Mouse (Mus musculus): ENCODE measurements around the gene Ktn1. TPM values are rescaled to one million over a fixed set of nuclear protein-coding genes. Genes with fewer than 3 reads are reported as not detected.
A peak's percentile ranks its signal among the peaks of the same experiment; 100 is the strongest.

The Ktn1 gene
- total and polyA plus RNA-seq, 3 experiments: 3.4 to 55.1 (median 38.3) TPM

- no peak for DNase-seq
These were observed 108.3 kb downstream of the Ktn1 start for GRCm38 (mm10) chr14:47756411-47757065.

DNA sequence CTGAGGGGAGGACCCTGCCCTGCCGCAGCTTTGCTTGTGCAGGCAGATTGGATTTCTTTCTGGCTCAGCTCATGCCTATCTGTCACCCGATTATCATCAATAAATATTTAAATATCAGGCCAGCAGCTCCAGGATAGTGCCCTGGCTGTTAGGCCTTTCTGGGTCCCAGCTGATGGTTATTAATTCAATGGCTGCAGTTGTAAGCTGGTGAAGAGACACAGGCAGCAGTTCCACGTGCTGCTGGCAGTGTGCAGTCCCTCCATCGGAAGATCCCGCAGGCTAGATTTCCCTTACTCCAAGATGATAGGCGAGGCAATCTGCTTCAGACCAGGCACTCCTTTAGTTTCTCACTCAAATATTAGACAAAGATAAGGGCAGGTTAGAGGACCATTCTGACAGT, 116.9 kb downstream of the Ktn1 start:
- DNase-seq: no peak

DNA sequence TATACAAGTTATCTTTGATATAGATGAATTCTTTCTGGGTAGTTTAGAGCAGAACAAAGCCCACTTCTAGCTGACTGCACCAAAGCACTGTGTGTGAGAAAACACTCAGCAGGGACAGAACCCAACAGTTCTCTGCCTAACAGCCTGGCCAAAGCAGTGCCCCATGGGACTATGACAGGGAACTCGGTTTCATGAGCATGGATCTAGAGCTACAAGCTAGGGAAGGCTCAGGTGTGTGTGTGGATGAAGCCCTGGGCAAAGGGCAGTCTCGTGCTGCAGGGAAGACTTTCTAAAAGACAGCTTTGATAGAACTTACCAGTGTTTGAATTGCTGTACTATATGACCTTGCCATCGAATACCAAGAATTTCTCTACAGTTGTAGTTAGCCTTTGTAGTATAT, 117.5 kb downstream of the Ktn1 start:
- no peak for DNase-seq

GRCm38 (mm10) chr14:47766373-47766772, 118.1 kb downstream of the Ktn1 start:
- DNase-seq: no peak

GRCm38 (mm10) chr14:47771496-47771895, 123.2 kb downstream of the Ktn1 start:
- DNase-seq: no peak

DNA sequence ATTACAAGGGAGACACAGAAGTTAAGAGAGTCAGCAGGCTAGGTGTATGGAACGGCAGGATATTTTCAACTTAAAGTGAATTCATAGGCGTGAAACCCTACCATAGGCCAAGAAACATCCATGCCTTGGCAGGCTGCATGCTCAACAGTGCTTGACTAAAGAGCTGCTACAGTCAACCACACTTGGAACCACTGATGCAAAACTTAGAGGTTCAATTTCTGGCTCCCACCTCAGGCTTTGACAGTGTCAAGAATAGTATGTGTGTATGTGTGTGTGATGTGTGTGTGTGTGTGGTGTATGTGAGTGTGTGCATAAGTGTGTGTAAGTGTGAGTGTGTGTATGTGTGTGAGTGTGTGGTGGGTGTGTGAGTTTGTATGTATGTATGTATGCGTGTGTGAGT, 127.3 kb downstream of the Ktn1 start:
- DNase-seq: no peak

DNA sequence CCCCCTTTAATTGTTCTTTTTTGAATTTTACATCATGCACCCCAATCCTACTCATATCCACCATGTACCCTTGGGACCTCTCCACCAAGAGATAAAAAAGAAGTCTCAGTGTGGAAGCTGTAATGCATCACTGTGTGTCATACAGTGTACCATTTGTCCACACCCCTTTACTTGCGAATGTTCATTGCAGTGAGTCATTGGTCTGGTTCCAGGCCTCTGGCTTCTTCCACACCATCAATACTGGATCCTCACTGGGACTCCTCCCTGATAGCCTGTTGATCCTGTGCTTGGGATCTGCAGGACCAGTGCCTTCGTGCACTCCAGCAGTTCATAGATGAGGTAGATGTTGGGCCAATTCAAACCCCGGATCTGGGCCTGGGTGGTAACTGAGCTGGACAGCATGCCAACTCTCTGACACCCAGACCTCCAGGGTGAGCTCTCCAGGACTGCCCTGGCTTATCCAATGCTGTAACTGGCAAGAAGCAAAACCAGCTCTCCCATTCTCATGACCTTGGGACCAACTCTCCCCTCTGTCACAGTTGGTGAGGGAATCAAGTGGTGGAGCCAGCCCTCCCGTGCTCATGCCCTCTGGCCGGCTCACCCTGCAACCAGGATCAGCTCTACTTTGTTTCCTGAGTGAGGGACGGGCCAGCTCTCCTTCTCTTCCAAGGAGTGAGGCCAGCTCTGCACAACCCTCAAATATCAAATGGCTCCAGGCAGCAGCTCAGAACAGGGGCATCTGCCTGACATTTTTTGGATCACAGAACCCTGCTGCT, 128.2 kb downstream of the Ktn1 start:
- DNase-seq: peak; percentile 6

DNA sequence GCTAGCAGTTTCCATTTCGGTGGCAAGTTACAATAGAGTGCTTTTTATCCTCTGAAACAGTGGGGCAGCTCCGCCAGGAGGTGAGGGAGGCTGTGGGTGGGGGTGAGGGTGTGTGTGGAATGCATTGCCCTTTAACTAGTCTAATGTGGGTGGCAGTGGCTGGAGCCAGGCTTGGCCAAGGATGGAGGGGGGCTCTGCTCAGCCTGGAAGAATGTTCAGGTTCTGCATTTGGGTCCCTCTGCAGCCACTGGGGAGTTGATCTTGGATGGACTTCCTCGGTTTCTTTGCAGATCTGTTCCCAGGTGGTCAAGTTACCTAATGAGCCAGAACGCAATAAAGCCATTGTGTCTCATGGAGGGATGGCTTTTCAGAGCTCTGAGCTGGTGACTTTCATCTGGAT, 137.9 kb downstream of the Ktn1 start:
- DNase-seq: no peak

Other genes starting within 250 kb of the Ktn1 start
- gene Dlgap5, start 230.0 kb upstream of the Ktn1 start, total RNA-seq (2021): 1 to 10 TPM; 1.1 to 1.4 TPM
- 0.23 and 0.27 TPM in 2 replicates for gene Dlgap5, start 230.0 kb upstream of the Ktn1 start, polyA plus RNA-seq (2012; rRNA removed)
- 10 to 100 TPM; 18.2 to 37.0 TPM for gene Fbxo34, start 198.0 kb upstream of the Ktn1 start, total RNA-seq (2021)
- 13.1 and 15.8 TPM in 2 replicates for gene Fbxo34, start 198.0 kb upstream of the Ktn1 start, polyA plus RNA-seq (2012; rRNA removed)
- 10 to 100 TPM; 13.9 to 14.0 TPM for gene Atg14, start 77.8 kb upstream of the Ktn1 start, total RNA-seq (2021)
- 11.1 and 17.8 TPM in 2 replicates for gene Atg14, start 77.8 kb upstream of the Ktn1 start, polyA plus RNA-seq (2012; rRNA removed)

All from adrenal gland, adult 2 months (tissue).